Mouse (Mus musculus) ES-E14 (cell line): ENCODE data around the gene Pcp4. TPM values are rescaled to one million over a fixed set of nuclear protein-coding genes. Genes with fewer than 3 reads are reported as not detected.

Source experiments
- DNase-seq: peaks from one replicate; pipeline ENCODE4 v3.0.0-alpha.2; 2013; ENCODE audit warnings: low read depth, low spot score
- H3K27ac ChIP-seq: 2 replicates; pipeline ENCODE4 v1.5.1; 2012; ENCODE audit warnings: low read depth, mild to moderate bottlenecking, low read length, moderate library complexity, mixed read lengths; ENCODE audit not compliant: poor library complexity, insufficient read depth, severe bottlenecking
- H3K36me3 ChIP-seq: 2 replicates; pipeline ENCODE4 v1.6.1; 2012; ENCODE audit warnings: mild to moderate bottlenecking, low read length, moderate library complexity, mixed read lengths; ENCODE audit not compliant: control insufficient read depth, poor library complexity, insufficient read depth, severe bottlenecking
- H3K4me1 ChIP-seq, 2 experiments: fragments of 150-350 bp in 1 of 2; sonication (generic) in 1 of 2; 2 replicates each; pipeline ENCODE4 v1.6.1; 2012; ENCODE audit warnings: low read length in 2 of 2, mild to moderate bottlenecking in 1 of 2, mixed read lengths in 1 of 2; ENCODE audit not compliant: control insufficient read depth in 2 of 2, insufficient read depth in 2 of 2, poor library complexity in 1 of 2
- H3K4me3 ChIP-seq, 2 experiments: fragments of 150-350 bp in 1 of 2; sonication (generic) in 1 of 2; 2 replicates each; pipeline ENCODE4 v1.5.1; 2012; ENCODE audit warnings: low read length in 2 of 2, low read depth in 1 of 2, mild to moderate bottlenecking in 1 of 2, mixed read lengths in 1 of 2; ENCODE audit not compliant: insufficient read depth in 1 of 2, poor library complexity in 1 of 2, severe bottlenecking in 1 of 2
- H3K9ac ChIP-seq: 2 replicates; pipeline ENCODE4 v1.6.1; 2012; ENCODE audit warnings: low read depth, mild to moderate bottlenecking, low read length, mixed read lengths; ENCODE audit not compliant: poor library complexity, insufficient read depth, severe bottlenecking
- H3K9me3 ChIP-seq: fragments of 150-350 bp; sonication (generic); 2 replicates; pipeline ENCODE4 v1.6.1; 2012; ENCODE audit warnings: low read depth, mild to moderate bottlenecking, low read length; ENCODE audit not compliant: control insufficient read depth, insufficient read depth
- CHD2 ChIP-seq: IDR thresholded peaks from 2 replicates; pipeline ENCODE4 v1.6.1; 2014; ENCODE audit warnings: mild to moderate bottlenecking, low read depth, low read length, inconsistent platforms
- HCFC1 ChIP-seq: IDR thresholded peaks from 2 replicates; pipeline ENCODE4 v1.6.1; 2012; ENCODE audit warnings: low read length, inconsistent platforms, borderline replicate concordance; ENCODE audit not compliant: insufficient read depth
- MAFK ChIP-seq: IDR thresholded peaks from 2 replicates; pipeline ENCODE4 v1.6.1; 2014; ENCODE audit warnings: mild to moderate bottlenecking, low read depth, low read length, inconsistent platforms; ENCODE audit not compliant: insufficient read depth
- ZC3H11A ChIP-seq: IDR thresholded peaks from 2 replicates; pipeline ENCODE4 v1.6.1; 2012; ENCODE audit warnings: low read depth, mild to moderate bottlenecking, inconsistent platforms, low read length, borderline replicate concordance
- ZNF384 ChIP-seq: IDR thresholded peaks from 2 replicates; pipeline ENCODE4 v1.6.1; 2012; ENCODE audit warnings: low read depth, low read length, inconsistent platforms
- in situ Hi-C, 2 experiments: fragments of 600-800 bp; cut with MboI; formaldehyde crosslinking; loops; one replicate each; pipeline ENCODE4 v1.15.1; 2025; ENCODE audit warnings: low sequenced_read_pairs in 2 of 2, inconsistent platforms in 1 of 2; ENCODE audit not compliant: unreplicated experiment in 2 of 2
- total RNA-seq: library from RNA; depleted of rRNA; stranded (reverse); fragments of 300-350 nt; gene quantifications from 2 replicates; pipeline ENCODE4 v1.2.3, GENCODE M21; 2012

The Pcp4 gene
- total RNA-seq, 1 experiment = not detected

DNA sequence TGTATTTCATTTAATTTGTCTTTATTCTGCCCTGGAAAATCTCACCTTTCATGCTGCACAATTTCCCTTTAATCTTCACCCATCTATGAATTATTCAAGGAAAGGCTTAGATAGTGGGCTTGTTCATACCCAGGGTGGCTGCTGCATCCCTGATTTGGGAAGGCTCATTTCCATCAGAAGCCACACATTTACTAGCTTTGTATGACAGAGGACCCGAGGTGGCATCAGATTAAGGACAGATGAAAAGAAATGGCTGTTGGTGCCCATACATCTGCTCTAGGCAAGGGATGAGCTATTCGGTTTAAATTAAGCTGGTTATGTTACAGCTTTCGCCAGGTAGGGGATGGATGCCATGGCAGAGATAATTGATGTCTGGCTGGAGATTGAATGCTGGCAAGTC lies 24.1 kb downstream of the Pcp4 start:
- no peak for DNase-seq
- H3K4me3 ChIP-seq = no peak overlapping the region
- no peaks in the 10 kb centered on the region for H3K36me3 ChIP-seq
- no peak for TF ChIP-seq CHD2
- TF ChIP-seq MAFK = no peak
- no peak for TF ChIP-seq ZC3H11A
- no peak for TF ChIP-seq ZNF384
- TF ChIP-seq HCFC1 = no peak
- in situ Hi-C loops = no loop called here
- no peaks in the 10 kb centered on the region for H3K4me1 ChIP-seq
- no peak overlapping the region for H3K27ac ChIP-seq
- no peak overlapping the region for H3K9ac ChIP-seq
- H3K9me3 ChIP-seq = no peaks in the 10 kb centered on the region

DNA sequence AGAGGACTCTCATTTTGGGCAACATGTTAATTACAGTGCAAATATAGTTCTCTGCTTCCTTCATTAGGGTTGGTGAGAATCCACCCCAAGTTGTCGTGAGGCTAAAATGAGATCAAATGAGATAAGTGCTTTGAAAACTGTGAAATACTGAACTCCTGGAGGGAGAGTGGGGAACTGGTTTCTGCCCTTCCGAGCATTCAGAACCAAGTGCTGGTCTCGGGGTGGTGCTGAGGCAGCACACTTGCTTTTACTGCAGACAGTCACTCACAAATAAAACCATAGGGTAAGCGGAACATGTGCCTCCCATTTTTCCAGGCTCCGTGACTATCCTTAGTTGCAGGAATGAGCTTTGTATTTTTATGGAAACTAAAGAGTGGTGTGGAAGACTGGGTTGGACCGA lies 26.7 kb downstream of the Pcp4 start:
- Histone ChIP-seq H3K4me1 (no peaks in the 10 kb centered on the region), H3K4me3 (no peak overlapping the region), H3K27ac (no peak overlapping the region), H3K9me3 (no peaks in the 10 kb centered on the region), H3K9ac (no peak overlapping the region), H3K36me3 (no peaks in the 10 kb centered on the region)
- DNase-seq = no peak
- TF ChIP-seq MAFK = no peak
- TF ChIP-seq ZC3H11A = no peak
- TF ChIP-seq HCFC1 = no peak
- TF ChIP-seq CHD2 = no peak
- no peak for TF ChIP-seq ZNF384
- in situ Hi-C loops = no loop called here

DNA sequence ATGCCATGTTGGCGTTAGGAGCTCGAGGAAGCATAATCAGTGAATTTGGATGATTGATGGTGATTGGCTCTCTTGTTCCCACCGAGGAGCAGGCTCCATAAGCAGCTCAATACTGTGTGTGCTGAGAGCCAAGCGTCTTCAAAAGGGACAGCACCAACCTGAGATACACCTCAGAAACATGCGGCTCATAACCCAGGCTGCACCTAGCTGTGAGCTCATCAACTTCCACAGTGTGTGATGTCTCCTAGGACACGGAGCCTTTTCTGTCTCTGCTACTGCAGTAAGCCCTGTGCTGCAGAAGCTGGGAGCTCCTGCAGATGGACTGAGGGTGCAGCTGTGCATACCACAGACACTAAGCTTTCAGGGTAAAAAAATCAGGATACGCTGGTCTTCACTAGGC lies 31.5 kb downstream of the Pcp4 start:
- H3K9me3 ChIP-seq = no peaks in the 10 kb centered on the region
- no peak overlapping the region for H3K27ac ChIP-seq
- H3K9ac ChIP-seq = no peak overlapping the region
- no peaks in the 10 kb centered on the region for H3K36me3 ChIP-seq
- no peaks in the 10 kb centered on the region for H3K4me1 ChIP-seq
- in situ Hi-C loops = no loop called here
- no peak for DNase-seq
- H3K4me3 ChIP-seq = no peak overlapping the region
- TF ChIP-seq HCFC1 = no peak
- no peak for TF ChIP-seq MAFK
- no peak for TF ChIP-seq ZC3H11A
- no peak for TF ChIP-seq CHD2
- TF ChIP-seq ZNF384 = no peak

DNA sequence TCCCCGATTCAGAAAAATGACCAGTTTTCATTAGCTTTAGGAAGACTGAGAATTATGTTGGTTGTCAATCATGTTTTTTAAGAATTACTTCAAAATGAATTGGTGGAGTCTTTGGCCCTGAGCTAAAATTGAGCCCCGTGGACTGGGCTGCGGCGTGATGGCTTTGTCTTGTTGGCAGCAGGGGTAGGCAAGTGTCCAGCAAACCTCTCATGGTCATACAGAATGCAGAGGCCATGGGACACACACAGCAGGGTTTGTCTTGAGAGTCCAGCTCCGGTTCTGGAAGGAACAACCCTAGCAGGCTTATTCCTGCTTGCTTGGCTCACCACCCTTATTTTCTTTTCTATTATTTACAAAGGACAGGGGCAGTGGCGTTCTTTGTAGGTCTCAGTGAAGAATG lies 33.8 kb downstream of the Pcp4 start:
- DNase-seq = no peak
- in situ Hi-C loops = no loop called here
- H3K4me1 ChIP-seq = no peaks in the 10 kb centered on the region
- H3K27ac ChIP-seq = no peak overlapping the region
- no peak for TF ChIP-seq ZNF384
- no peak for TF ChIP-seq CHD2
- no peak for TF ChIP-seq MAFK
- TF ChIP-seq ZC3H11A = no peak
- no peak for TF ChIP-seq HCFC1
- H3K9ac ChIP-seq = no peak overlapping the region
- no peak overlapping the region for H3K4me3 ChIP-seq
- H3K36me3 ChIP-seq = no peaks in the 10 kb centered on the region
- H3K9me3 ChIP-seq = no peaks in the 10 kb centered on the region

DNA sequence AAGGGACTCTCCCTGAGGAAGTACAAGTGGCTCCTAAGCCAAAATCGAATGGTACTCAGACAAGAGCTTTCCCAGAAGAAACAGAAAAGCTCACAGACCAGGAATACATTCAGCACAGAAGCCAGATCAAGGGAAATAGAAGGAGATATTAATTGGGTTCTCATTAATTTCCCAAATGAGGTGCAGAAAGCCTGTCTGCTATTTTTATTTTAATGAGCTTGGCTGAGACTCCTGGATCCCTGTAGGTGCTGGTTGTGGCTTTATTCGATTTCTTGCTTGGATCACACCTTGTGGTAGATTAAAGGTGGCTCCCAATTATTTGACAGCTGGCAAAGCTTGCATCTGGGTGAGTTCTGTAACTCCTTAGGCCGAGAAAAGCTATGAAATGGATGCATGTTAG lies 35.2 kb downstream of the Pcp4 start:
- in situ Hi-C loops = no loop called here
- TF ChIP-seq ZC3H11A (no peak), HCFC1 (no peak), CHD2 (no peak), ZNF384 (no peak), MAFK (no peak)
- Histone ChIP-seq H3K9ac (no peak overlapping the region), H3K36me3 (no peaks in the 10 kb centered on the region), H3K27ac (no peak overlapping the region), H3K9me3 (no peaks in the 10 kb centered on the region), H3K4me3 (no peak overlapping the region), H3K4me1 (no peaks in the 10 kb centered on the region)
- no peak for DNase-seq
